Mouse (Mus musculus): ENCODE data around the gene Papss2. TPM values are rescaled to one million over a fixed set of nuclear protein-coding genes. Genes with fewer than 3 reads are reported as not detected.
A peak's percentile ranks its signal among the peaks of the same experiment; 100 is the strongest.
"Not testable (repeated sequence)": the region's sequence is repeated elsewhere in the genome, so short reads cannot be mapped to it uniquely, and the experiment has no call there.

The Papss2 gene
- total RNA-seq, 2 experiments from 2014 or later, result 2.0 to 2.9 TPM

DNA sequence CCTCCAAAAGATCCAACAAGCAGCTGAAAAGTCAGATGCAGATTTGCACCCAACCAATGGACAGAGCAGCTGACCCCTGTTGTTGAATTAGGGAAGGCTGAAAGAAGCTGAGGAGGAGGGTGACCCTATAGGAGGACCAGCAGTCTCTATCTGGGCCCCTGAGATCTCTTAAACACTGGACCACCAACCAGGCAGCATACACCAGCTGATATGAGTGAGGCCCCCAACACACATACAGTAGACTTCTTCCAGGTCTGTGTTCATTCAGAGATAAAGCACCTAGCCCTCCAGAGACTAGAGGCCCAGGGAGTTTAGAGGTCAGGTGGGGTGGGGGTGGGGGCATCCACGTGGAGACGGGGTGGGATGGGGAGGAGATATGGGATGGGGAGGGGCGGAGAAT, 92.6 kb downstream of the Papss2 start:
- ATAC-seq (replicated peaks; ENCODE audit: low FRiP score, poor library complexity, severe bottlenecking), result not testable (repeated sequence)

DNA sequence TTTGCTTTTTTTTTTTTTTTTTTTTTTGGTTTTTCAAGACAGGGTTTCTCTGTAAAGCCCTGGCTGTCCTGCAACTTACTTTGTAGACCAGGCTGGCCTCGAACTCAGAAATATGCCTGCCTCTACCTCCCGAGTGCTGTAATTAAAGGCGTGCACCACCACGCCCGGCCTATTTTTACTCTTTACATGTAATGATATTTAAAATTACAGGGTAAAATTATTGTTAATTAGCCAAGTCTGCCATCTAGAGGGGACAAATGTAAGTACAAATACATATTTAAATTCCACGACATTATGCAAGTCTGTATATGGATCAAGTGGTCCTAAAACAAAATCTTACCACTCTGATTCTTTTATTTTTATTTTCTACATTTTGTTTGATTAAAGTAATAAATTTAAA, 94.1 kb downstream of the Papss2 start:
- peak; percentile 79 for ATAC-seq (replicated peaks; ENCODE audit: low FRiP score, poor library complexity, severe bottlenecking)

DNA sequence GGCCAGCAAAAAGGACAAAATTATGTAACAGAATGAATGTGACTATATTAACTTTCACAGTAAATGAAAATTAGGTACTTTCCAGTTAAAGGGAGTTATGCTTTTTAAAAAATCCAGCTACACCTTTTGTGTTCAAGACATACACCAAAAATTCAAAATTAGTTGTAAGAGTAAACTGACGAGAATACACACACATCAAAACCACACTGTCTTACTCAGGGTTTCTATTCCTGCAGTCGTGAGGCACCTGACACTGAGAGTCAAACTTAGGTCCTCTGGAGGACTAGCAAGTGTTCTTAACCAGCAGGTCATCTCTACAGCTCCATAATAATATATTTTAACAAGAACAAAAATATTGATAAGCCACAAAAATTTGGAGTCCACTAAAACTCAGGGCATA, 101.1 kb downstream of the Papss2 start:
- no peak for ATAC-seq (replicated peaks; ENCODE audit: low FRiP score, poor library complexity, severe bottlenecking)

DNA sequence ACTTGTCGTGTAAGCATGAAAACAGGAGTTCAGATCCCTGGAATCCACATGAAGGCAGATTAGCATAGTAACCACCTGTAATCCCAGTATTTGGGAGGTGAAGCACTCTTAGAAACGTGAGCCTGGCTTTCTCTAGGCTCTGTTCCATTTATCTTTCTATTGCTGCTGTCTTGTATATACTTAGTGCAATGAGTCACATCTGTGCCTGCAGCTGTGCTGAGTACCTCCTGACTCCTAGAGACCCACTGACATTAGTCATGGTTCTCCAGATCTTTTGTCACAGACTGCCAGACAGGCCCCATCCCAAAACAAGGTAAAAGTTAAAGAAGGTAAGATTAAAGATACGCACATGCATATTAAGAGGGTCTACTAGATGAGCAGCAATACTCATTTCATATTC, 106.6 kb downstream of the Papss2 start:
- no peak; the same call in 1 of the 2 replicates for ATAC-seq (replicated peaks; ENCODE audit: low FRiP score, poor library complexity, severe bottlenecking)

DNA sequence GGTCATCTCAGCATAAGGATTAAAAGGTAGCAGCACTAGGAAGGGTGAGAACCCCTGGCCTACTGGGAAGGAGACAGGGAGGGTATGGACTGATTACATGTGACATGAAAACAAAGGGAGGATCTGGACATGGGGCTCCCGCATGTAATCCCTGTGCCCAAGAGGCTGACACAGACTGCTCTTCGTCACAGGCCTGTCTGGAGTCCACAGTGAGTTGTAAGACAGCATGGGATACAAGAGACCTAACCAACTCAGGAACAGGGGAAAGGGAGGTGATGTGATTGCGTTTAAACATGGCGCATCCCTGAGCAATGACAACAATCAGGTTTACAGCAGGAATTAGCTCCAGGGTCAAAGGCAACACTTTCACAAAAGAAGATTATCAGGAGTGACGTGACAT, 113.4 kb downstream of the Papss2 start:
- no peak for ATAC-seq (replicated peaks; ENCODE audit: low FRiP score, poor library complexity, severe bottlenecking)

DNA sequence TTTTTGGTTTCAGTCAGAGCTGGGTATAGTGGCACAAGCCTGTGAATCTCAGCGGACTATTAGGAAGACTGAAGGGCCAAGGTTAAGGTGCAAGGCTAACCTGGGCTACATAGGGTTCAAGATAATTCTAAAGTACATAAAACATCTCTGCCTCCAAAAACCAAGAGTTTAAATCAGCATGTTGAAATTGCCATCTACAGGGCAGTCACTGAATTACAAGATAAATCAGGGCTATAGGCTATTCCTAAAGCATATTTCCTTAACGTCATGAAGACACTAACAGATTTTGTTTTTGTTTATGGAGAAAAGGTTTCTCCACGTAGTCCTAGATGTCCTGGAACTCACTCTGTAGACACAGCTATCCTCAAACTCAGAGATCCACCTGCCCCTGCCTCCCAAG, 114.7 kb downstream of the Papss2 start:
- no peak for ATAC-seq (replicated peaks; ENCODE audit: low FRiP score, poor library complexity, severe bottlenecking)

DNA sequence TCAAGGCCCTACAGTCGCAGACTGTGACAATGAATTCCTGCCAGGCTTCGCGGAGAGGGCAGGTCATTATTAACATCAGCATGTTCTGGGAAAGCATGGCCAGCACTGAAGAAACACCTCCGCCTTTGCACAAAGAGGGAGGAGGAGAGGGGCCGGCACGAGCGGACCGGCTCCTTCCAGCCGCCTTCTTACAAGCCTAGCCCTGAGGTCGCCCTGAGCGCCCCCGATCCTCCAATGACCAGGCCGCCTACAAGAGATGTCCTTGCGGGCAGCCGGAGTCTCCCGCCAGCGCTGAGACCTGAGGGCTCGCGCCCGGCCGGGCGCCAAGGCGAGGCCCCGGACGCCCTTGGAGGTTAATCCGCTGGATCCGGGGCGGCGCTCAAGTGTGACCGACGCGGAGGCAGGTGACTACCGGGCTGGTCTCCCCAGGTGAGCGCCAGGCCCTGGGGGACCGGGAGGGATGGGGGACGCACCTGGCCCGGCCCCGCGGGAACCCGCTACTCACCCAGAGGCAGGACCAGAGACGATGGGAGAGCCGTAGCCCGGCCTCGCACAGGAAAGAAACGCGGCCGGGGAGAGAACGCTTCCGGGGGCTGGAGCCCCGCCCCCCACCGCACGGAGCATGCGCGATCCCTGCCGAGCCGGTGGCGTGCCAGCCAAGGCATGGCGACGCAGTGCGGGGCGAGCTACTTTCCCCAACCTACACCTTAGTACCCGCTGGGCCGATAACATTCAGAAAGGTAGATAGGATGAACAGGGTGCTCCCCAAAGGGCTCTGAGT, 116.4 kb downstream of the Papss2 start:
- peak; percentile 95 for ATAC-seq (replicated peaks; ENCODE audit: low FRiP score, poor library complexity, severe bottlenecking)

DNA sequence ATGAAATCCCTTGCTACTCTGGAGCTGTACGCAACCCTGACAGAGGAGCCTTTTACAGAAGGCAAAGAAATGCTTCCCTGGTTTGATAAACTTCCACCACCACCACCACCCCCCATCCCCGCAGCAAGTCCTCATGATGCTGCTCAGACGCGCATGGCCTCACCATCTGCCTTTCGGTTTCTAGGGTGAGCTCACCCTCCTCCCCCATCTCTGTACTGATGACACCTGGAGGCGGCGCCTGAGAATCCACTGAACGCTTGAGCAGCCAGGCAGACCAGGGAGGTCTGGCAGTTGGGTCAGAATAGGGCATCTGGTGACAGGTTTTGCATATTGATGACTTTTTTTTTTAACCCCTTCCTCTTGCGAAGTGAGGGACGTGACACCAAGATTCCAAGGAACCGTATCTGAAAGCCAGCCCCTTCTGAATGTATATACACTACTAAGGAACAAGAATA, 117.0 kb downstream of the Papss2 start:
- peak; percentile 85 for ATAC-seq (replicated peaks; ENCODE audit: low FRiP score, poor library complexity, severe bottlenecking)

DNA sequence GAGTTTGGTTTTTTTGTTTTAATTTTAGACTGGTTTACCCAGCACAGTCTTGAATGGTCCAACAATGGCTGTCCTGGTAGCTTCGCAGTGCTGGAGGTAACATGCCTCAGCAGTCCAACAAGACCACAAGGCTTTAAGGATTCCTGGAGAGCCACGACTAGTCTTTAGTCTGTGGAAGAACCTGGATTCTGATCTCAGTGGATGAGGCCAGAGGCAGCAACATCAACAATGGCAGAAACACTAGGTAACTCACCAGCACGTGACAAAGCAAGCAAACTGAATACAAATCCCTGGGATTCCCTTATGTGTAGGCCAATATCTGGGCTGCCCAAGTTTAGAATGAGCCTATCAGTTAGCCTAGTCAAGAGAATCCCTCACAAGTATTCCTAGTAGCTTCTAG, 117.9 kb downstream of the Papss2 start:
- no peak for ATAC-seq (replicated peaks; ENCODE audit: low FRiP score, poor library complexity, severe bottlenecking)

DNA sequence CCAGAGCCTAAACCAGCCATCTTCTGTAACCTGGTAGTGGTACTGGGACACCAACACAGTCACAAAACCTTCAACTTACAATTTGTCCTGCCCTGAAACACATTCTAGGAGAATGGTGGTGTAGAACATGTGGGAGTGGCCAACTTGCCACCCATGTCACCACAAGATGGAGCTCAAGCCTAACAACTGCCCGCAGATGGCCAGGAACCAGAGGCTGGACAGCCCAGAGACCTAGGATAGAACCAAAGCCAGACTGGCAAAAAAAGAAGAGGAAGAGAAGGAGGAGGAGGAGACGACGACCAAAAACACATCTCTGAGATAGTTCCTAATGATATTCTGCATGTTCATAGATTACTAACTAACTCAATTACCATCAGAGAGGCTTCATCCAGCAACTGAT, 119.6 kb downstream of the Papss2 start:
- peak; percentile 47; the same call in 1 of the 2 replicates for ATAC-seq (replicated peaks; ENCODE audit: low FRiP score, poor library complexity, severe bottlenecking)

DNA sequence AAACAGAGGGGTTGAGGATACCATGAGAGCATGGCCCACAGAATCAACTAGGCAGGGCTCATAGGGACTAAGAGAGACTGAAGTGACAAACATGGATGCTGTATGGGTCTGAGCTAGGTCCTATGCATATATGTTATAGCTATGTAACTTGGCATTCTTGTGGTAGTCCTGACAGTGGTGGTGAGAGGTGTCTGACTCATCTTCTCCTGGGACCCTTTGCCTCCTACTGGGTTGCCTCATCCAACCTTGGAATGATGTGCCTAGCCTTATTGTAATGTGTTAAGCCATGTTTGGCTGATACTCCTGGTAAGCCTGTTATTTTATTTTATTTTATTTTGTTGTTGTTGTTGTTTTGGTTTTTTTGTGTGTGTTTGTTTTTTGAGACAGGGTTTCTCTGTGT, 120.1 kb downstream of the Papss2 start:
- no peak for ATAC-seq (replicated peaks; ENCODE audit: low FRiP score, poor library complexity, severe bottlenecking)

Other genes with a start within 250 kb of the Papss2 start
- 84.4 and 110 TPM in 2 replicates for gene Sgms1, start 206.1 kb upstream of the Papss2 start, total RNA-seq (2015; ENCODE audit: low replicate concordance)
- gene Sgms1, start 206.1 kb upstream of the Papss2 start, total RNA-seq (2017; ENCODE audit: low replicate concordance), result 109 and 112 TPM in 2 replicates
- 50.4 and 59.9 TPM in 2 replicates for gene Rpl9-ps6, start 129.2 kb upstream of the Papss2 start, total RNA-seq (2015; ENCODE audit: low replicate concordance)
- 10.4 and 14.2 TPM in 2 replicates for gene Rpl9-ps6, start 129.2 kb upstream of the Papss2 start, total RNA-seq (2017; ENCODE audit: low replicate concordance)
- gene Minpp1, start 110.0 kb upstream of the Papss2 start, total RNA-seq (2015; ENCODE audit: low replicate concordance), result 29.3 and 34.2 TPM in 2 replicates
- gene Minpp1, start 110.0 kb upstream of the Papss2 start, total RNA-seq (2017; ENCODE audit: low replicate concordance), result 26.8 and 35.7 TPM in 2 replicates
- 16.3 and 25.7 TPM in 2 replicates for gene Atad1, start 144.0 kb downstream of the Papss2 start, total RNA-seq (2015; ENCODE audit: low replicate concordance)
- gene Atad1, start 144.0 kb downstream of the Papss2 start, total RNA-seq (2017; ENCODE audit: low replicate concordance), result 11.6 and 19.2 TPM in 2 replicates
- 24.7 and 26.5 TPM in 2 replicates for gene Pten, start 161.7 kb downstream of the Papss2 start, total RNA-seq (2015; ENCODE audit: low replicate concordance)
- 21.7 and 29.8 TPM in 2 replicates for gene Pten, start 161.7 kb downstream of the Papss2 start, total RNA-seq (2017; ENCODE audit: low replicate concordance)